ENCODE assay signal across 14 mouse cellular contexts in the genomic region with DNA sequence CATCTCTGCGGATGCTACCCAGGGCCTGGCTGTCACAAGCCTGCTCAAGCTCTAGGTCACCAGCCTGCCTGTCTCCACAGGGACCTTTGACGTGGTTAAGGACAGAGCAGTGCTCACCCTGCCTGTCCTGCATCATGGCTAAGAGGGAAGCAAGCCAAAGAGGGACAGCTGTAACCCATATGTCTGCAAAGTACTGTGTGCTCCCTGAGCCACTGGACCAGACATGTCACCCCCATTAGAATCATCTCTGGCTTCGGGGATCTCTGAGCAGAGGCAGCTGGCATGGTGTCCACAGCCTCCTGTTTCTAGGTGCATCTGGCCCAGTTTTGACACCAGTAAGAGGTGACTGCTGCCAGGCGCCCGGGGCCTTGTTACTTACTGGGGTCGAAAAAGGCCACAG. TPM values are rescaled to one million over a fixed set of nuclear protein-coding genes. Genes with fewer than 3 reads are reported as not detected.
DNase-seq lines count a peak whose midpoint lies in the region; ATAC-seq lines count a peak whose summit lies in the region.
"Had no signal": no experiment of that assay in that cellular context is flagged by ENCODE, and none has a peak within 500 bp of the region (broad histone marks: within the 10 kb centered on the region; RNA-seq: fewer than 3 reads in every experiment).

No protein-coding gene starts in this region.

- no peaks in the 10 kb centered on the region for H3K9me3 ChIP-seq in kidney, embryonic 14.5 days (ENCODE audit: control insufficient read depth, low read length)
- H3K9me3 ChIP-seq: hindbrain, embryonic 12.5 days had no signal

- no peak overlapping the region for H3K4me3 ChIP-seq in kidney, embryonic 14.5 days (ENCODE audit: low read length)
- H3K4me3 ChIP-seq: hindbrain, embryonic 12.5 days had no signal

- ATAC-seq in kidney, embryonic 14.5 days (ENCODE audit: low FRiP score, low TSS enrichment) = no peak

- H3K9ac ChIP-seq in kidney, embryonic 14.5 days (ENCODE audit: low read depth, low read length) = no peak overlapping the region
- H3K9ac ChIP-seq: hindbrain, embryonic 12.5 days had no signal

- H3K27me3 ChIP-seq in kidney, embryonic 14.5 days (ENCODE audit: control insufficient read depth, insufficient read depth, low read length) = no peaks in the 10 kb centered on the region
- H3K27me3 ChIP-seq: hindbrain, embryonic 12.5 days had no signal

- intact Hi-C loops in gastrocnemius, postnatal 14 days (cut with DNase I; ENCODE audit: low total_unique reads) = no loop called here
- intact Hi-C loops in heart, postnatal 14 days (cut with DNase I) = no loop called here

- no peak overlapping the region for H3K27ac ChIP-seq in kidney, embryonic 14.5 days (ENCODE audit: low read depth, low read length)
- H3K27ac ChIP-seq: hindbrain, embryonic 12.5 days had no signal

- WGBS in kidney, embryonic 14.5 days = 76% methylated on average over 6 of the region's 6 CpGs

- H3K4me1 ChIP-seq in kidney, embryonic 14.5 days (ENCODE audit: control insufficient read depth, insufficient read depth, low read length) = peaks cover 7% of the 10 kb centered on the region; the same call in 1 of the 2 replicates
- H3K4me1 ChIP-seq: hindbrain, embryonic 12.5 days had no signal

- DNase-seq in gastrocnemius, postnatal 25 days = peak; percentile 27
- DNase-seq in gastrocnemius, postnatal 14 days = no peak
- peak; percentile 62 for DNase-seq in kidney, postnatal 14 days
- peak; percentile 59 to 68 for DNase-seq in heart, postnatal 14 days
- DNase-seq in lung, postnatal 25 days (ENCODE audit: low spot score) = peak; percentile 38
- DNase-seq in spleen, postnatal 10 days (ENCODE audit: low spot score in 2 of 2) = no peak
- DNase-seq: adrenal gland, postnatal 25 days; thymus, postnatal 25 days had no signal

- H3K4me2 ChIP-seq in kidney, embryonic 14.5 days (replicated peaks; ENCODE audit: low read depth, low read length) = no peak overlapping the region
- H3K4me2 ChIP-seq: hindbrain, embryonic 12.5 days had no signal

- no peaks in the 10 kb centered on the region; the same call in 1 of the 2 replicates for H3K36me3 ChIP-seq in kidney, embryonic 14.5 days (ENCODE audit: control insufficient read depth, insufficient read depth, low read length)
- H3K36me3 ChIP-seq: hindbrain, embryonic 12.5 days had no signal

RNA-seq across cellular contexts. Expression of a gene that starts 32.7 kb away (rescaled TPM):
- 10 to 100 TPM; 13.7 to 14.0 TPM for total RNA-seq in gastrocnemius, postnatal 25 days (2021)
- total RNA-seq in gastrocnemius, postnatal 14 days (2021) = 10 to 100 TPM; 21.4 to 25.8 TPM
- polyA plus RNA-seq in kidney, embryonic 14.5 days (2014; fragmentation: Nextera tagmentation; extraction: Ambion mirVana) = 28.1 and 38.8 TPM in 2 replicates
- total RNA-seq in heart, postnatal 14 days (2021) = 100 to 1,000 TPM in 1 of 2 experiments, 10 to 100 TPM in 1; 85.6 to 103 TPM

RNA-seq across cellular contexts. Expression of a gene that starts 54.6 kb away (rescaled TPM):
- not detected for total RNA-seq in gastrocnemius, postnatal 25 days (2021)
- total RNA-seq in gastrocnemius, postnatal 14 days (2021) = under 1 TPM in 1 of 2 experiments, not detected in 1; 0.08 TPM
- polyA plus RNA-seq in kidney, embryonic 14.5 days (2014; fragmentation: Nextera tagmentation; extraction: Ambion mirVana) = 0.08 TPM in 1 of 2 replicates, not detected in the other
- total RNA-seq in heart, postnatal 14 days (2021) = under 1 TPM in 1 of 2 experiments, not detected in 1; 0.10 TPM
- total RNA-seq: CH12.LX; megakaryocyte progenitor cell, adult 5-6 weeks had no signal
- polyA plus RNA-seq: hindbrain, embryonic 12.5 days; limb, embryonic 11.5 days; neural tube, embryonic 11.5 days had no signal

Comparison
In these comparisons a context has a peak if more than half of its experiments do, and no peak if none do; other contexts are left out.
1. DNase-seq: peak in gastrocnemius, postnatal 25 days (single experiment), kidney, postnatal 14 days (single experiment), heart, postnatal 14 days (2 of 2) and lung, postnatal 25 days (single experiment); none in gastrocnemius, postnatal 14 days (single experiment) and spleen, postnatal 10 days (0 of 2).